Mouse (Mus musculus): ENCODE results near the gene Ptprd.

Gene Ptprd

GRCm38 (mm10) chr4:76319874-76320273, 1891.9 kb downstream of the Ptprd start:
- DNase-seq (ENCODE audit: low spot score): no peak

GRCm38 (mm10) chr4:76315977-76316376, 1895.8 kb downstream of the Ptprd start:
- DNase-seq (ENCODE audit: low spot score): no peak

GRCm38 (mm10) chr4:76313749-76314148, 1898.0 kb downstream of the Ptprd start:
- DNase-seq (ENCODE audit: low spot score): no peak

GRCm38 (mm10) chr4:76312593-76312992, 1899.2 kb downstream of the Ptprd start:
- no peak for DNase-seq (ENCODE audit: low spot score)

GRCm38 (mm10) chr4:76305987-76306386, 1905.8 kb downstream of the Ptprd start:
- DNase-seq (ENCODE audit: low spot score): no peak

GRCm38 (mm10) chr4:76297375-76297774, 1914.4 kb downstream of the Ptprd start:
- DNase-seq (ENCODE audit: low spot score): no peak

GRCm38 (mm10) chr4:76292733-76293357, 1918.9 kb downstream of the Ptprd start:
- no peak for DNase-seq (ENCODE audit: low spot score)

- DNase-seq (ENCODE audit: low spot score): no peak
These were observed 1921.3 kb downstream of the Ptprd start for GRCm38 (mm10) chr4:76290484-76290818.

GRCm38 (mm10) chr4:76289612-76290483, 1921.9 kb downstream of the Ptprd start:
- DNase-seq (ENCODE audit: low spot score): peak; percentile 6

GRCm38 (mm10) chr4:76286016-76286415, 1925.7 kb downstream of the Ptprd start:
- DNase-seq (ENCODE audit: low spot score): no peak

- DNase-seq (ENCODE audit: low spot score): no peak
These were observed 1928.9 kb downstream of the Ptprd start for GRCm38 (mm10) chr4:76282886-76283285.

- no peak for DNase-seq (ENCODE audit: low spot score)
These were observed 1949.0 kb downstream of the Ptprd start for GRCm38 (mm10) chr4:76262727-76263126.

GRCm38 (mm10) chr4:76260686-76261085, 1951.1 kb downstream of the Ptprd start:
- no peak for DNase-seq (ENCODE audit: low spot score)

GRCm38 (mm10) chr4:76260286-76260685, 1951.5 kb downstream of the Ptprd start:
- DNase-seq (ENCODE audit: low spot score): no peak

GRCm38 (mm10) chr4:76259636-76260035, 1952.1 kb downstream of the Ptprd start:
- DNase-seq (ENCODE audit: low spot score): no peak

- DNase-seq (ENCODE audit: low spot score): no peak
These were observed 1967.4 kb downstream of the Ptprd start for GRCm38 (mm10) chr4:76244371-76244770.

GRCm38 (mm10) chr4:76241542-76241941, 1970.2 kb downstream of the Ptprd start:
- no peak for DNase-seq (ENCODE audit: low spot score)

- no peak for DNase-seq (ENCODE audit: low spot score)
These were observed 1970.6 kb downstream of the Ptprd start for GRCm38 (mm10) chr4:76241140-76241539.

- DNase-seq (ENCODE audit: low spot score): no peak
These were observed 1972.7 kb downstream of the Ptprd start for GRCm38 (mm10) chr4:76239063-76239462.

- no peak for DNase-seq (ENCODE audit: low spot score)
These were observed 1973.2 kb downstream of the Ptprd start for GRCm38 (mm10) chr4:76238577-76238976.

GRCm38 (mm10) chr4:76237827-76238226, 1973.9 kb downstream of the Ptprd start:
- DNase-seq (ENCODE audit: low spot score): no peak

GRCm38 (mm10) chr4:76223720-76224119, 1988.0 kb downstream of the Ptprd start:
- DNase-seq (ENCODE audit: low spot score): no peak

- no peak for DNase-seq (ENCODE audit: low spot score)
These were observed 1989.2 kb downstream of the Ptprd start for GRCm38 (mm10) chr4:76222520-76222919.

GRCm38 (mm10) chr4:76218065-76218464, 1993.7 kb downstream of the Ptprd start:
- DNase-seq (ENCODE audit: low spot score): no peak
